Mouse (Mus musculus): ENCODE results near the gene Fam71b. TPM values are rescaled to one million over a fixed set of nuclear protein-coding genes. Genes with fewer than 3 reads are reported as not detected.

Gene Fam71b
- total RNA-seq, 2 experiments from 2014 or later: not detected

DNA sequence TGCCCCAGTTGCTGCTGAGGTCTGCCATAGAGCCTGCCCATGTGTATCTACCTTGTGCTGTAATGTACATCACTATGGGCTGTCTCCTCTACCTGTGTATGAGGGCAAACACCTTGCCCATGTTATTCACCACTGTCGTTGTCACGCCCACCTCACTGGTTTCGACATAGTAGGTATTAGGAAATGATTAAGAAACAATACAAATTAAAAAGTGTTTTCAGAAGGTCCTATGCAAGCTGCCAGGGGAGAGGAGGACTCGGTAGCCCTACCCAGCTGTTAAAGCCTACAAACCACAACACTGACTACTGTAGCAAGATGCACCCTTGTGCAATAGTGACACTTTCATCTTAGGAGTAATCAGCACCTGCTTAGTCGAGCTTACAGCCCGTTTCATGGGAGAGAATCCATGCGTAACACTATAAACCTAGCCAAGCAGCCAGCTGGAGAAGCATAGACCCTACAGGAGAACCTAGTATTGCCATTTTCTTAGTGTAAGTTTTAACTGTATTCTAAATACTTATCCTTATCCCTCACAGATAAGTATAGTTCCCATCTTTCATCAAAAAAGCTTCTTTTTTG, 16.2 kb upstream of the Fam71b start:
- no peak for DNase-seq (ENCODE audit: extremely low spot score in 1 of 2, low spot score in 1 of 2)

- DNase-seq (ENCODE audit: extremely low spot score in 1 of 2, low spot score in 1 of 2): no peak
Measured at GRCm38 (mm10) chr11:46382466-46382865, 13.9 kb upstream of the Fam71b start.

DNA sequence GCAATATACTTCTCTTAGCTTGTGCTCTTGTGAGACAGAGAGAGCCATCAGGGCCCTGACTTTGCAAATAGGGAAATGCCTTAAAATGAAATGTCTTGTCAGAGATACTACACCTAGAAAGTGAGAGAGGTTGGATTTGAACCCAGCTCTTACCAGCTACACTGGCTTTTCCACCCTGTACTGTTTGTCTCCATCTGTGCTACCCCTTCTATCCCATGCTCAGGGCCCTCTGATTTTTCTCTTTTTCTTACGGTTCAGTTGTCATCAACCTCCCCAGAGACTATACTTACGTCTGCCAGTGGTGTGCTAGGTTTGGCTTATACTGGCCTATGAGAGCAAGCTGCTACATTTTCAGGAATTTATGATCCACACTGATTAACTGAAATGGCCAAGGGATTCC, 11.4 kb upstream of the Fam71b start:
- no peak for DNase-seq (ENCODE audit: extremely low spot score in 1 of 2, low spot score in 1 of 2)

- no peak for DNase-seq (ENCODE audit: extremely low spot score in 1 of 2, low spot score in 1 of 2)
Measured at GRCm38 (mm10) chr11:46386556-46386955, 9.8 kb upstream of the Fam71b start.

DNA sequence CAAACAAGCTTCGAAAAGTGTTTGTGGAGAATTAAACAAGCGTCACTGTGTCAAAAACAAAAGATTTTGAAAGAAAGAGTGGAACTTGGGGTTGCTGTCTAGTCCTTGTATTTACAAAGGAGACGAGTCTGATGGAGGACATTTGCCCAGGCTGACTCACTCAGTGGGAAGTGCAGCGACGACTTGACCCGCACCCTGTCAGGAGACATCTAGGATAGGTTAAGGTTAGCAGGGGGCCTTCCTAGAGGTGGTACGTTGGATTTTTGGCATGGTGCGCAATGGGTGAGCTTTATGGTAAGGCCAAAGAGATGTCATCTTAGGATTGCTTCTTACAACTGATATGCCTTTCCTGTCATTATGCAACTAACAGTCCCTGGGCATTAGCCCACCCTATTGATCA, 9.3 kb upstream of the Fam71b start:
- no peak for DNase-seq (ENCODE audit: extremely low spot score in 1 of 2, low spot score in 1 of 2)

- DNase-seq (ENCODE audit: extremely low spot score in 1 of 2, low spot score in 1 of 2): no peak
Measured at GRCm38 (mm10) chr11:46388438-46388837, 7.9 kb upstream of the Fam71b start.

DNA sequence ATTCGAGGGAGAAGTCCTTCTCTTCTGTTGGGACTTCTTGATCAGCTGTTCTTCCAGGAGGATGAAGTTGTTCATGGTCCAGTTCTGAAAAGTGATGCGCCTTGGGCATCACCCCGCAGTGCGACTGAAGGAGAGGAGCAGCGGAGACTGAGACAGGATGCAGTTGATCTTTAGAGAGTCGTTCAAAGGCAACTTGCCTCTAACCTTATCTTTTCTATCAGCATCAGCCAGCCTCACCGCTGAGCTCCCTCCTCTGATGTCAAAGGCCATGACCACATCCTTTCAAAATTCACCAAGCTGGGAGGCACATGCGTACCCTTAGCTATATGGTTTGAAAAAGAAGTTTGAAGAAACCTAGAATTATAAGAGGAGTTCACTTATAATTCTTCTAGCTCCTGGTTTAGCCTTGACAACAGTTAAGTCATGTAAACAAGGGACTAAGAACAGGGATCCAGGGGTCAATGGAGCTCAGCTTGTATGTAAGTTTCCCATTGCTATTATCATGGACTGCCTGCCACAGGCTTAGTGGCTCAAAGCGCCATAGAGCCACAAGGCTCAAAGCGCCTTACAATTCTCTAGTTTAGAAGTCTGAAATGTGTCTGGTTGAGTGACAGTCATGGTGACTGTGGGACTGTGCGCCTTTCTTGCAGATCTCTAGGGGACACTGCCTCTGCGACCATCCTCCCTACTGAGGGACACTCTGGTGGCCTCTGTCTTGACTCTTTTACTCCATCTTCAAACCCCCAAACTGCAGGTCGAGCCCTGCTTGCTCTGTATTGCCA, 6.8 kb upstream of the Fam71b start, which contains the start of gene Itk:
TSS of gene Itk (minus strand) at position 180 of the 782 bp plus-strand sequence.
- no peak for DNase-seq (ENCODE audit: extremely low spot score in 1 of 2, low spot score in 1 of 2)

- no peak for DNase-seq (ENCODE audit: extremely low spot score in 1 of 2, low spot score in 1 of 2)
Measured at GRCm38 (mm10) chr11:46390621-46391020, 5.7 kb upstream of the Fam71b start.

DNA sequence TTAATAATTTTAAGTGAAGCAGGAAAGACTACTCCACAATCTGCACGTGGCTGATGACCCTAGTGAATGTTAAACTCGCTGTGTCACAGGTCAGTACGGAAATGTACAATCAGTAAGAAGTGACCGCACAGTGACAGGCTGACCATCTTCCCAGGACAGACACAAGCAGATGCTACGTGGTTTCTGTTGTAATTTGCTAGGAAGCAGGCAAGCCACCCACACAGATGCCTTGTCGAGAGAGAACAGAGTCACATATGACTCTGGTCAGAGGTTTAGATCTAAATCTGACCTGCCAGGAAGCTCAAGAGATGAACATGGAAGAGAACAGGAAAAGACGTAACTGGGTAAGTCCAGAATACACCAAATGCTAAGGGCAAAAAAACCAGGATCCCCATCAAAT, 3.5 kb upstream of the Fam71b start:
- no peak for DNase-seq (ENCODE audit: extremely low spot score in 1 of 2, low spot score in 1 of 2)

DNA sequence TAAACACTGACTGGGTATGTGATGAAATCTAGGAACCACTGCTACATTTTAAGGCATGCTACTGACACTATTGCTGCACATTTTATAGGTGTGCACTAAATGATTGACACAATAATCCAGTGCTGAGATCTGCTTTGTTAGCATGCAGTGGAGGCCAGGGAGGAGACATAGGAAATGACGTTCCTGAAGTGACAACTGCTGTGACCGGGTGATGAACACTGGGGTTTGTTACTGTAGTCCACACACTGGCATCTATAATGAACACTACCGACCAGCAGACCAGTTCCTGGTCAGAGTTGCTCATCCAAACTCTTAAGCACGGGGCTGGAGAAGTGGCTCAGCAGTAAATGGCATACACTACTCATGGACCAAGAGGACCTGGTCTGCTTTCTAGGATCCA, 2.9 kb upstream of the Fam71b start:
- no peak for DNase-seq (ENCODE audit: extremely low spot score in 1 of 2, low spot score in 1 of 2)

DNA sequence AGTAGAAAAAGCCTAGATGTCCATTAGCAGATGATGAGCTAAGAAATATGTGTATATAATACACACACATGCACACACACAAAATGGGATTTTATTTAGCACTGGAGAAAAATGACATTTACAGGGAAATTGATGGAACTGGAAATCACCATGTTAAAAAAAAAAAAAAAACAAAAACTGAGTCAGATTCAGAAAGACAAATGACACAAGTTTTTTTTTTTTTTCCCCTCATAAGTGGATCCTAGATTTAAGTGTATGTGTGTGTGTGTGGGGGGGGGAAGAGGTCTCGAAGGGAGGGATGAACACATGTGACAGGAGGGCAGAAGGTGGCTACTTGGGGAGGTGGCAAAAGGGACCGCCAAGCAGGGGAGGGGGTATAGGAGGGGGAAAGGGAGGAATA, 1.3 kb upstream of the Fam71b start:
- DNase-seq (ENCODE audit: extremely low spot score in 1 of 2, low spot score in 1 of 2): no peak

DNA sequence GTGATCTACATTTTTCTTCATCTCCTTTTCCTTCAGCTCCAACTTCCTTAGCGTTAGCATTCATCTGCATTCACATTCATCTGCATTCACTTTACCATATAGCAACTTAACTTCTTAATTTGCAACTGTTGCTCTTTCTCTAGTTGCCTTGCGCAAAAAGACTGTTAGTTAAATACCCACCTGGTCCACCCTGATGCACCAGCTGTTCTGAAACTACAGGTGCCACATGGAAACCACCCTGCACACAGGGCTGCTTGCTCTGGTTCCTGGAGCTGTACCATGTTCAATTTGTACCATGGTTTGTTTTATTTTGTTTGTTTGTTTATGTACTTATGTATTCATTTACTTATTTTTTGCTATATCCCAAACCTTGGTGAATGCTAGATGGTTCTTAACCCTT, 661 bp upstream of the Fam71b start:
- DNase-seq (ENCODE audit: extremely low spot score in 1 of 2, low spot score in 1 of 2): no peak

DNA sequence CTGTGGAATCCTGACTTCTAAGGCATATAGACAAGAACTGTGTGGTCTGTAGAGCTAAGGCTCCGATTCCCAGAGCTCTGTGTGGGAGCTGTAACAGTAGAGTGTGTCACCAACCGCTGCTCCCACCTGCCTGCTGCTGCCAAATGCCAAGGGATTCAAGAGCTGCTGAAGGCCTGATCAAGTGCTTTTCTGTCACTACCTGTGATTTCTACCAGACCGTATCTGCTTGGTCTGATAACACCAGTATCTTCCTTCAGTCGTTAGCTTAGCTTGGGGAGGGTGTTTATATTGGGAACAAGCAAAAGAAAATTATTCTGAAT, 461 bp downstream of the Fam71b start:
- DNase-seq (ENCODE audit: extremely low spot score in 1 of 2, low spot score in 1 of 2): no peak

DNA sequence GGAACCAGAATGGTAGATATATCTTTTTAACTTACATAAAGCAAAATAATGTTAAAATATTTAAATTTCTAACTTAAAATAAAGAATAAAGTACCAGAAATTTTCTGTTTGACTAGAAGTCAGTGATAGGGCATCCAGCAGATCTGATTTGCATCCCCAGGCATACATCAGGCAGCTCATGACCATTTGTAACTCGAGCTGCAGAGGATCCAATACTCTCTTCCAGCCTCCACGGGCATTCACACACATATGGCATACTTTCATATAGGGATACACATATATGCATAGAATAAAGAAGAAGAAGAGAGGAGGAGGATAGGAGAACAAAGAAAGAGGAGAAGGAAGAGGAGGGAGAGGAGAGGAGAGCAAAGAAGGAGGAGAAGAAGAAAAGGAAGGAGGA, 1.5 kb downstream of the Fam71b start:
- DNase-seq (ENCODE audit: extremely low spot score in 1 of 2, low spot score in 1 of 2): no peak

DNA sequence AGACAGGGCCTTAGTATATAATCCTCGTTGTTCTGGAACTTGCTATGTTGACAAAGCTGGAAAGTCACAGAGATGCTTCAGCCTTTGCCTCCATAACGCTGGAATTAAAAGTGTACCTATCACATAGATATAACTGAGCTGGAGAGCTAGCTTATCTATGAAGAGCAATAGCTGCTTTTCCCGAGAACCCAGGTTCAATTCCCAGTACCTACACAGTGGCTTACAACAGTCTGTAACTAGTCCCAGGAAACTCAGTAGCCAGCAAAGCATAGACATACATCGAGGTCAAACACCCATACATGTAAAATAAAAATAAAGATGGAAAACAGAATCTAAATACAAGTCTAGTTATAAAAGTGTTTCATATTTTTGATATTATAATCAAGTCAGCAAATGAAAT, 2.1 kb downstream of the Fam71b start:
- DNase-seq (ENCODE audit: extremely low spot score in 1 of 2, low spot score in 1 of 2): no peak

DNA sequence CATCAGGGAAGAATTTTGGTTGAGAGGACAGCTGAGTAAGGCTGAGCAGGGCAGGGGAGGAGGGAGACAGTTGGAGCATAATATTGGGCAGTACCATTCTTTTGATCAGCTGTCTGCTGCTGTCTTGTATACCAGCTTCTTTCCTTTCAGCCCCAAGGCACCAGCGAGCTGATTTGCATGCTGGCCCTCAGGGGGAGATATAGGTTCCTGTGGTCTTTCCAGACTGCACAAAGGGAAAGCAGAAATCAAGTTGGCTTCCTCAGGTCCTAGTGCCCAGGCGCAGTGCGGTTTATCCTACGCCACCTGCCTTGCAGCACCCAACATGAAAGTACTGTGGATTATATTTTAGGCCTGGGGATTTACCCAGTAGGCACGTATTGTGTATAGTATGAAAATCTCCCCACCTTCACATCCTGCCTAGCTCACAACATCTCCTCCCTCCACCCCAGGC, 2.6 kb downstream of the Fam71b start:
- no peak for DNase-seq (ENCODE audit: extremely low spot score in 1 of 2, low spot score in 1 of 2)

- no peak for DNase-seq (ENCODE audit: extremely low spot score in 1 of 2, low spot score in 1 of 2)
Measured at GRCm38 (mm10) chr11:46401555-46401954, 5.2 kb downstream of the Fam71b start.

DNA sequence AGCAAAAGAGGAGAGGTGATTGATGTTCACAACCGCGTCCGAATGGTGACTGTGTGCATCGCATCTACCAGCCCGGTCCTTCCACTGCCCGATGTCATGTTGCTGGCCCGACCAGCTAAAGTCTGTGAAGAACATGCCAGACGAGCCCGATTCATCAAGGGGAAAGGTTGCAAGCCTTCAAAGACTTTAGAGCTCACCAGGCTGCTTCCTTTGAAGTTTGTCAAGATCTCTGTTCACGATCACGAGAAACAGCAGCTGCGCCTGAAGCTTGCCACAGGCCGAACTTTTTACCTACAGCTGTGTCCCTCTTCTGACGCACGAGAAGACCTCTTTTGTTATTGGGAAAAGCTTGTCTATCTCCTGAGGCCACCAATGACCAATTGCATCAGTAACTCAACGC, 8.6 kb downstream of the Fam71b start:
- no peak for DNase-seq (ENCODE audit: extremely low spot score in 1 of 2, low spot score in 1 of 2)

GRCm38 (mm10) chr11:46406721-46407120, 10.4 kb downstream of the Fam71b start:
- no peak for DNase-seq (ENCODE audit: extremely low spot score in 1 of 2, low spot score in 1 of 2)

- no peak for DNase-seq (ENCODE audit: extremely low spot score in 1 of 2, low spot score in 1 of 2)
Measured at GRCm38 (mm10) chr11:46410018-46410563, 13.7 kb downstream of the Fam71b start.

DNA sequence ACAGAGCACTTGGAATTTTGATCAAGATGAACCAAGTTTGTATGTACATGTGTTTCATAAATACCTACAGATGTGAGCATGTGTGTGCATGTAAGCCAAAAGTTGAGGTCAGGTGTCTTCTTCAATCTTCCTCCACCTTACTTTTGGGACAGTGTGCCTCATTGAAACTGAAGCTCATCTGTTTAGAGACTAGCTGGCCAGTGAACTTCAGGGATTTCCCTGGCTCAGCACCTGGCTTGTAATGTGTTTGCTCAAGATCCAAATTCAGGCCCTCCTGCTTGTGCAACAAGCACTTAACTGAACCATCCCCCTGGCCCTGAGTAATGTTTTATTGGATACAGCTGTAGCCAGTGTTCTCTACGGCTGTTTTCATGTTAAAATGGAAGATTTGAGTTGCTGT, 22.1 kb downstream of the Fam71b start:
- DNase-seq (ENCODE audit: extremely low spot score in 1 of 2, low spot score in 1 of 2): no peak

GRCm38 (mm10) chr11:46418860-46419259, 22.5 kb downstream of the Fam71b start:
- DNase-seq (ENCODE audit: extremely low spot score in 1 of 2, low spot score in 1 of 2): no peak
